Mouse (Mus musculus): ENCODE measurements at regions not wholly inside any gene's neighbourhood (a gene's known extent, or its start where the extent isn't known, plus 50 kb on each side); places are given as distances from the start of the nearest gene placed in this dataset.

DNA sequence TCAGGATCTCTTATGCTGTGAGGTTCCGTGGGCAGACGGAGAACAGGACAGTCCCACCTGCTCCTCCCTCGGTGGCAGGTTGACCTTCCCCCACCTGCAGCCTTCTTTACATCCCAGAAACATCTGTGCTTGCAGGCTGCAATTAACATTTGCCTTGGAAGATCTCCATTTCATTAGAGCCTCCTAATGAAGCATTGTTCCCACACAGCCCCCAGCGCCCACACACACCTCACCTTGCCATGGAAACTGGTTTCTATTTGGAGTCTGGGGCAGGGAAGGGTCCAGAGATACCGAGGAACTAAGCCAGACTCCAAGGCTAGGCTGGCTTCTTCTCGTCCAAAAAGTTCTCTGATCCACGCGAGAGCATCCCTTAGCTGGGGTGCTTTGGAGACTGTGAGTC lies 56.6 kb upstream of the Rpl38 start:
- ATAC-seq (replicated peaks; ENCODE audit: low FRiP score, poor library complexity, severe bottlenecking), result no peak

DNA sequence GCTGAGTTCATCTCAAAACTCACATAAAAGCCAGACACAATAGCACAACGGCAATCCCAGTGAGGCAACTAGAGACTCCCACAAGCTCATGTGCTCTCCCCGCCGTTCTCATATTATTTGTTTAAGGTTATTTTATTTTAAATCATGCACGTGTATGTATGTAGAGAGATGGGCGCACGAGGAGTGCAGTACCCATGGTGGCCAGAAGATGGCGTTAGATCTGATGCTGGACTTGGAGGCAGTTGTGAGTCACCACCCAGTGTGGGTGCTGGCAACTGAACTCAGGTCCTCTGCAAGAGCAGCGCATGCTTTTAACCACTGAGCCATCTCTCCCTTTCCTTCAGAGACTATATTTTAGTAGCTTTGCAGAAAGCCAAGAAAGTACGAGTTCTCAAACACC lies 60.3 kb upstream of the Rpl38 start:
- ATAC-seq (replicated peaks; ENCODE audit: low FRiP score, poor library complexity, severe bottlenecking), result no peak

DNA sequence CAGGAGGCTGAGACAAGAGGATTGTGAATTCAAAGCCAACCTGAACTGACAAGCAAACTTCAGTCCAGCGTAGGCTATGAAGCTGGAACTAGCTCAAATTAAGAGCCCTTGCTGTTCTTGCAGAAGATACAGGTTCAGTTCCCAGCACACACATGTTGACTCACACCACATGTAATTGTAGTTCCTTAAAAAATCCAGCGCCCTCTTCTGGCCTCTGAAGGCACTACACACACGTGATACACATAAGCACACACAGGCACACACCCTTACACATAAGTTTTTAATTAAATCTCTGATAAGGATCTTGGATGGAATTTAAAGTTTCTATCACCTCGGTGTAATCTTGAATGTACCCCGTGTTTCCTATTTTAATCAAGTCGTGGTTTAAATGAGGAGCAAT lies 65.2 kb upstream of the Rpl38 start:
- ATAC-seq (replicated peaks; ENCODE audit: low FRiP score, poor library complexity, severe bottlenecking), result no peak

DNA sequence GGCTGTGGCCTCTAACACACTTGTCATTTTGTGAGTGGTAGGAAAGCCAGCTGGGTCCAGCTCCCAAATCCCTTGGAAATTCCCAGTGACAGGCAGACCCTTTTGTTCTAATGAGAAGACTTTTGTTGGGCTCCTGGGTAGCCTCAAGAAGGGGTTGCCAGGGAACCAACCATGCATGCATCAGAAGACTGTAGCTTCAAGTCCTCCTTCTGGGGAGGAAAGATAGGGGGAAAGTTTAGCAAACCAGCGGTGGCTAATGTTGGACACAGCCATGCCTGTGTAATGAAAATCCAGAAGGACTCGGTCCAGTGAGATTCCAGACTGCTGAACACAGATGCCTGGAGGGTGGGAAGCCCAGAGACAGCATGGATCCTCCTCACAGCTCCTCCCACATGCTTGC lies 71.1 kb upstream of the Rpl38 start:
- no peak for ATAC-seq (replicated peaks; ENCODE audit: low FRiP score, poor library complexity, severe bottlenecking)

- ATAC-seq (replicated peaks; ENCODE audit: low FRiP score, poor library complexity, severe bottlenecking), result no peak
Measured at GRCm38 (mm10) chr11:114592961-114593360, 75.4 kb upstream of the Rpl38 start.

DNA sequence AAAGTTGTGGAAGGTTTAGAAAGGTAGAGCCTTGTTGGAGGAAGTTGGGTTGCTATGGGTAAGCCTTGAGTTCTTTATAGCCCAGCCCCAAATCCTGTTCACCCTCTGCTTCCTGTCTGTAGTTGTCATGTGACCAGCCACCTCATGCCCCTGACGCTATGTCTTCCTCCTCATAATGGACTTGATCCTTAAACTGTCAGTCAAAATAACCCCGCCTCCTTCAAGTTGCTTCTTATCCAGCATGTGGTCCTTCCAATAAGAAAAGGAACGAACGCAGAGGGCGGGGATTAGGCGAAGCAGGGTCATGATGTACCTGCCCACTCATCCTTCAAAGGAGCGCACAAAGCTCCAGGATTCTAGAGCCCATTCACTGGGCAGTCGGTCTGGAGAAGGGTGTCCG lies 79.8 kb upstream of the Rpl38 start:
- ATAC-seq (replicated peaks; ENCODE audit: low FRiP score, poor library complexity, severe bottlenecking), result no peak

GRCm38 (mm10) chr11:114587986-114588385 lies 80.3 kb upstream of the Rpl38 start:
- ATAC-seq (replicated peaks; ENCODE audit: low FRiP score, poor library complexity, severe bottlenecking), result no peak

GRCm38 (mm10) chr11:114586400-114586799 lies 81.9 kb upstream of the Rpl38 start:
- no peak for ATAC-seq (replicated peaks; ENCODE audit: low FRiP score, poor library complexity, severe bottlenecking)

DNA sequence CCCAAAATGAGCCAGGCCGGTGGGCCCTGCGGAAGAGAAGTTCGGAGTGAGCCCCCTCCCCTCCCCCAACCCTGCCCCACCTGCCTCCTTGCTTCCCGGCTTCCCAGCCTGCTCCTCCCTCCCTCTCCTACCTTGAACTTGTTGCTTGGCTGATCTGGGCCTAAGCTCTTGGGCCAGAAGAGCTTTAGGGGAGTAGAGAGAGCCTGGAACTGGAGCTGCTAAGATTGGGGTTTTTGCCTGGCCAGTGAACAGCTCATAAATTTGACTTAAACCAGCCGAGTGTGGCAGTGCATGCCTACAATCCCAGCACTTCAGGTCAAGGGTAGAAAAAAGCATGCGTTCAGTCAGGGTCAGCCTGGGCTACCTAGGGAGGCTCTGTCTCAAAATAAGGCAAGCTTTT lies 83.5 kb upstream of the Rpl38 start:
- no peak for ATAC-seq (replicated peaks; ENCODE audit: low FRiP score, poor library complexity, severe bottlenecking)

DNA sequence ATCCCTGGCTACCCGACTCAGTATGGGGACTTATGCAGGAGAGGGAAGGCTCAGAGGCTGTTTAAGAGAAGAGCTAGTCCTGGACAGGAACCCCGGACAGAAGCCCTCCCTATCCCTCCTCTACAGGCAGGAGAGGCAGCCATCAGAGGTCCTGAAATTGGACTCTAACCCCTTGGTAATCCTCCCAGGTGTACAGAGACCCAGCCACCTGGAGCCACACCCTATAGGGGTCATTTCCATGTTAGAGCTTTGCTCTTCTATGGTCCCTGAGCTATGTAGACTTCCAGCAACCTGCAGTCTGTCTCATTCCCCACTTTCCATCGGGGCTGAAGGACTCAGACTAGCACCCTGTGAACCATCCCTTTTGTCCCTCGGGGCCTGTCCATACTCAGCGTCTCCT lies 84.2 kb upstream of the Rpl38 start:
- no peak for ATAC-seq (replicated peaks; ENCODE audit: low FRiP score, poor library complexity, severe bottlenecking)

DNA sequence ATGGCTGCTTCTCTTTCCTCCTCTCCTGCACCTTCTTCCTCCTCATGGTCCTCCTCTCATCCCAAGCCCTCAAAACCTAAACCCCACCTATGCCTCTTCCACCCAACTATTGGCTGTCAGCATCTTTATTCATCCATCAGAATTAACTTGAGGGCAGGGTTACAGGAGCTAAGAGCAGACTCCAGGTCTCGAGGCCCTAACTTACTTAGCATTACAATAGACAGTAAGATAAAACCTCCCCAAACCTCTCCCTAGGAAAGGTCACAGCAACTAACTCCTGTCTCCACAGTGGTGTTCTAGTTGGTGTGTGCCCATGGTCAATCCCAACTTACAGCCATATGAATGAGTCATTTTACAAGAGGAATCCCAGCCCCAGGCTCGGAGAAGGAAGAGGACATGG lies 88.3 kb upstream of the Rpl38 start:
- no peak for ATAC-seq (replicated peaks; ENCODE audit: low FRiP score, poor library complexity, severe bottlenecking)

DNA sequence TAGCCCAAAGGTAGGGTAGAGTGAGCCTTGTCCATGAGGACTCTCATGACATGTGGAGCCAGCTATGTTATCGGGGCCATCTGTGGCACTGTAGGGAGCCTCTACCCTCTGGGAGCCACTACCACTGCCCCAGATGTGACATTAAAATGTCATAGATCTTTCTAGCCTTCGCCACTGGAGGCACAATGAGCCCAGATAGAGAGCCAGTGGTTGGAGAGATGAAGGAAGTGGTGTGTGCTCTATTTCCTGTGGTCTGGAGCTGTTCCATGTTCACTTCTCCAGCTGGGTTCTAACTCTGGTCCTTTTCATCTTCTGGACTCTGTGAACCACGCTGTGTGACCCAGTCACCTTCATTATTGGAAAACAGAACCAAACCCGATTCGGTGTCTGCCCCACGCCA lies 89.8 kb upstream of the Rpl38 start:
- no peak for ATAC-seq (replicated peaks; ENCODE audit: low FRiP score, poor library complexity, severe bottlenecking)

DNA sequence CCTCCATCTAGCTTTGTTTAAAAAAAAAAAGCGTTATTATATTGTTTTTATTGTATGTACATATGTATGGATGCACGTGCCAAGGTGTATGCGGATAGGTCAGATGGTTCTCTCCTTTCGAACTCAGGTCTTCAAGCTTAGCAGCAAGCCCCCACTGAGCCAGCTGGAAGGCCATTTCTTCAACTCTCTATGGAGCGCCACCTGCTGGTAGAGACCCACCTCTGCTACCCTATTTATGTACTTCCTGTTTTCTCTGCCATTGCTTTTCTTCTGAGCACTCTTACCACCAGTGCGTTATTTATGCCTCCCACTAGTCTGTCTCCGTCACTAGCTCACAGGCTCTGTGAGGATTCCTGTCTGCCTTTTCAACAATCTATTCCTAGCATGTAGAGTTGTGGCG lies 91.5 kb upstream of the Rpl38 start:
- ATAC-seq (replicated peaks; ENCODE audit: low FRiP score, poor library complexity, severe bottlenecking), result no peak

GRCm38 (mm10) chr11:114571144-114571869 lies 97.0 kb upstream of the Rpl38 start:
- no peak for ATAC-seq (replicated peaks; ENCODE audit: low FRiP score, poor library complexity, severe bottlenecking)

GRCm38 (mm10) chr11:114570076-114570475 lies 98.2 kb upstream of the Rpl38 start:
- ATAC-seq (replicated peaks; ENCODE audit: low FRiP score, poor library complexity, severe bottlenecking), result no peak

DNA sequence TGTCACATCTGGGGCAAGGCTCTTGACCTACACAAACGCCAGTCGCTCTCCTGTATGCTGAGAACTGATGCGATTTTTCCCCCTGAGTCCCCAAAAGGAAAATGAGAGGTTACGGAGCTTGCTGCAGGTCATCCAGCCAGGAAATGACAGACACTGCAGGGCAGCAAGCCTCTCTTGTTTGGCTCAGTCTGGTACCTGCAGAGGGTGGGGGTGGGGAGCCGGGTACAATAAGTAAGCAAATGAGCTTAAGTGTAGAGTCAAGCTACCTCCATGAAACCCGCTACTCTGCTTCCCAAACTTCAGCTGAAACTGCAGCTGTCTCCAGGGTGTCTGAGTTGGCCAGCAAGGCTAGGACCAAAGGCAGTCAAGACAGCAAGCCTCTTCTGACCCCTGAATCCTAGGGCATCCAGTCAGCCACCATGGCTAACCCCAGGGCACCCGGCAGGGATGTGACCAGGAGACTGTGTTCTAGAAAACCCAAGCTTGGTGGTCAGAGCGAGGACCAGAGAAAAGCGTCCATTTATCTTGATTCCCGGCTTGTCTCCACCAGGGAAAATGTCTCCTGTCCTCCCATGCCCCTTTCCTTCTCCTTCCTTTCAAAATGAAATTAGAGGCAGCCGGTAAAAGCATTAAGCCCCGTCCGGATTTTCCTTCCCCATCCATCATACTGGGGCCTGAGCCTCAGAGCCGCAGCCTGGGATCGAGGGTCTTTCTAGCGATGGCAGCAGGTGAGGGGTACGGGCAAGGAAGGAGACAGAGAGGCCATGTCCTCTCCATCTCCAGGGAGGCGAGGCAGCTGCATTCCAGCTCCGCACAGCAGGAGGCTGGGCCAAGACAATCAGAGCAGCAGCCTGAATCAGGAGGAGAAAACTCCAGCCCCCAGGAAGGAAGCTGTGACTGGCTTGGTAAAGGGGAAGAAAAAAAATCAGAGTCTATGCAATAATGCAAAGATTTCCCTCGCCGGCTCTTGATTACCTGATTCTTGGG lies 100.2 kb upstream of the Rpl38 start:
- ATAC-seq (replicated peaks; ENCODE audit: low FRiP score, poor library complexity, severe bottlenecking), result no peak

DNA sequence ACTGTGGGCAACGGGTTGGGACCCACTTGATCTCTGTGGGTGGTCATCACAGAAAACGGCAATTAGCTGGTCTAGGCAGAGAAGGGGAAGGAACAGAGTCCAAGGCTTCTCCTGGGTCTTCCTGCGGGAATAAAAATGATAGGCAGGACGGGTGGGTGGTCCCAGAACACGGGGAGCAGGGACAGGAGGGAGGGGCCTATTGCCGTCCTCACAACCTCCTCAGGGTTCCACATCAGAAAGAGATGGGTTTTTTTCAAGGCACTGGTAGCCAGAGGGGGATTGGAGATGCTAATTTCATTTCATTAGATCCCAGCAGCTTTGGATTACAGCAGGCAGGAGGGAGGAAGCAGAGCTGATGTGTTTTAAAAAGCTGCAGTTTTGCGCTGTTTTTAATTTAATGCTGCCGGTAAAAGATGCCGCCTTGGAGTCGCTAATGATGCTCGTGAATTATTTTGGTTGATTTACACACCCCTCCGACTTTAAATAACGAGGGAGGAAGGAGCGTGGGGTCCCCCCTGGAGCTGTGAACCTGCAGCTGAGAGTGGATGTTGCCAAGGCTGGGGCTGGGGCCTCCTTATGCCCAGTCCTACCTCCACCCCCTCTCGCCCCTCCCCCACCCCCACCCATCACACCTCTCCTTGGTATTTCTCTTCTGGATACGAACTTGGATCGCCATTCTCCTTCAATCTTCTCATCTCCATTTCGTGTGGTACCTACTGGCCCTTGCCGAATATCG lies 101.1 kb upstream of the Rpl38 start:
- ATAC-seq (replicated peaks; ENCODE audit: low FRiP score, poor library complexity, severe bottlenecking), result no peak

DNA sequence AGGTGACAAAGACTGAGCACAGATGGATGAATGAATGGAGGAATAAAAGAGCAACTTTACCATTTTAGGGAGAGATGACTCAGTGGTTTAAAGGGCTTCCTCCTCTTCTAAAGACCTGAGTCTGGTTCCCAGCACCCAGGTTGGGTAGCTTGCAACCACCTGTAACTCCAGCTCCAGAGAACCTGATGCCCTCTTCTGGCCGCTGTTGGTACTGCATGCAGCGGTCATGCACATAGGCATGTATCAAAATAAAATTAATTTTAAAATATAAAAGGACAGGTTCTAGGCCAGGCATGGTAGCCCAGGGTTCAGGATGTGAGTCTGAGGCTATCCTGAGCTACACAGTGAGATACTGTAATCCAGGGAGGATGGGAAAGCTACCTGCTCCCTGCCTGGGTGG lies 103.4 kb upstream of the Rpl38 start:
- no peak for ATAC-seq (replicated peaks; ENCODE audit: low FRiP score, poor library complexity, severe bottlenecking)

- ATAC-seq (replicated peaks; ENCODE audit: low FRiP score, poor library complexity, severe bottlenecking), result no peak
Measured at GRCm38 (mm10) chr11:114563172-114563571, 105.2 kb upstream of the Rpl38 start.

DNA sequence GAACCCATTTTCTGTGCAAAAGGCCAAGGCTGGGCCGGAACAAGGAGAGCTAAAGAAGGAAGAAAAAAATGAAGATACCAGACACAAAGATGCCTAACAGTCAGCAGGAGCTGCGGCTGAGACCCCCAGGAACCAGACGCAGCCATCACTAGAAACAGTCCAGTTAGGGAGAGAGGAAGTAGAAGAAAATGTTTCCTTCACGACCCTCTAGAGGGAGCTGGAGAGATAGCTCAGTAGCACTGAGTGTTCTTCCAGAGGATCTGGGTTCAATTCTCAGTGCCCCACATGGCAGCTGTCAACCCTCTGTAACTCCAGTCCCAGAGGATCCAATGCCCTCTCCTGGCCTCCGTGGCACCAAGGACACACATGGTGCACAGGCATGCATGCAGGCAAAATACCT lies 113.7 kb upstream of the Rpl38 start:
- no peak for ATAC-seq (replicated peaks; ENCODE audit: low FRiP score, poor library complexity, severe bottlenecking)

DNA sequence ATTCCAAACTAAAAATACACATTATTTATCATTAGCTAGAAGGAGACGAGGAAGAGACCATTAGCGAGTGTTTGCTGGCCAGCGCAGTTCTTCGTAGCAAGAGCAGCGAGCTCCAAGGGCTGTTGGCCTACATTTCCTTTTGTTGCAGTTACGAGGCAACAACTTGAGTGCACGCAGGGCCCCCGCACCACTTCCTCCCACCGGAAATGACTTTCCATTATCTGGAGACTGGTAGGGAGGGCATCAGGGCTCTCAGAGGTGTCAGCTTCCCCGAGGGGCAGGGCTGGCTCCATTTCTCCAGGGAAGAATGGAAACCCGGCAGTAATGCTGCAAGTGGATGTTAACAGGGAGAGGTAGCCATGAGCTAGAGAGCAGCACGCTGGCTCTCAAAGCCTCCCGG lies 114.3 kb upstream of the Rpl38 start:
- ATAC-seq (replicated peaks; ENCODE audit: low FRiP score, poor library complexity, severe bottlenecking), result no peak
